Mouse (Mus musculus) ES-Bruce4 (cell line): Measurements from ENCODE around the gene Lzts2.

Experiments used
- CTCF ChIP-seq: IDR thresholded peaks from one replicate; pipeline ENCODE4 v1.8.1; 2011; ENCODE audit warnings: low read depth, low read length
- EP300 ChIP-seq: IDR thresholded peaks from 2 replicates; pipeline ENCODE4 v1.6.1; 2011; ENCODE audit warnings: low read depth, low read length; ENCODE audit not compliant: insufficient read depth
- POLR2A ChIP-seq: IDR thresholded peaks from one replicate; pipeline ENCODE4 v1.8.1; 2011; ENCODE audit warnings: low read length; ENCODE audit not compliant: insufficient read depth

DNA sequence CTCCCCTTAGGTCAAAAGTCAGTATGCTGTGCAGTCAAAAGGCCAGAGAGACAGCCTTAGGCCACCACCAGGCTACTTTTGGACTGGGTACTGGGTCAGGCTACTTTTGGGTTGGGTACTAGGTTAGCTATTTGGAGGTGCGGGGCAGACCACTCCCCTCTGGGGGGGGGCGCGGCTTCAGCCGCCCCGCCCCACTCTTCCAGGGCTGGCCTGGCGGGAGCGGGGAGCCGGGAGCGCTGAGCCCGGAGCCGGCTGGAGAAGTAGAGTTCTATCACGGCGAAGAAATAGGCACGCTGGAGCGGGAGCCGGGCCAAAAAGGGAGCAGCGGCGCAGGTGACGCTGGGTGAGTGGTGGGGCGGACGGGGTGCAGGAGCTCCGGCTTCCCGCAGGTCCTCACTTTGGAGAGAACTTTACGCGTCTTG, 778 bp downstream of the Lzts2 start:
- TF ChIP-seq CTCF, result no peak
- no peak for TF ChIP-seq POLR2A
- TF ChIP-seq EP300, result no peak
